In genomic region chr6:122765298-122765956, GRCm38 (mm10) we compare ENCODE assay signal across 9 mouse cellular contexts. TPM values are rescaled to one million over a fixed set of nuclear protein-coding genes. Genes with fewer than 3 reads are reported as not detected.
DNase-seq lines count a peak whose midpoint lies in the region; ATAC-seq and TF ChIP-seq lines count a peak whose summit lies in the region.
"Had no signal": no experiment of that assay in that cellular context is flagged by ENCODE, and none has a peak within 500 bp of the region (broad histone marks: within the 10 kb centered on the region; RNA-seq: fewer than 3 reads in every experiment).

No protein-coding gene starts in this region.

- peak overlapping the region; percentile 58; the same call in 1 of the 2 replicates for H3K9ac ChIP-seq in embryonic facial prominence, embryonic 14.5 days (ENCODE audit: low read depth, low read length)
- peak overlapping the region; percentile 56 for H3K9ac ChIP-seq in intestine, embryonic 16.5 days (ENCODE audit: low read depth, low read length)
- H3K9ac ChIP-seq in neural tube, embryonic 13.5 days, result peak overlapping the region; percentile 84

- peaks cover 3% of the 10 kb centered on the region; the same call in 1 of the 2 replicates for H3K4me1 ChIP-seq in embryonic facial prominence, embryonic 14.5 days (ENCODE audit: control insufficient read depth, insufficient read depth, low read length)
- H3K4me1 ChIP-seq in intestine, embryonic 16.5 days (ENCODE audit: control insufficient read depth, insufficient read depth, low read length), result peaks cover 8% of the 10 kb centered on the region
- peaks cover 38% of the 10 kb centered on the region for H3K4me1 ChIP-seq in neural tube, embryonic 13.5 days (replicated peaks)

- no peaks in the 10 kb centered on the region for H3K9me3 ChIP-seq in embryonic facial prominence, embryonic 14.5 days (ENCODE audit: control insufficient read depth, low read length)
- H3K9me3 ChIP-seq in intestine, embryonic 16.5 days (ENCODE audit: control insufficient read depth, low read length), result no peaks in the 10 kb centered on the region
- H3K9me3 ChIP-seq in neural tube, embryonic 13.5 days, result no peaks in the 10 kb centered on the region

- no peak for TF ChIP-seq CTCF in left cerebral cortex, adult 2 months (IDR thresholded peaks at IDR 0.05)

- ATAC-seq in embryonic facial prominence, embryonic 14.5 days (ENCODE audit: low read depth), result no peak
- ATAC-seq in intestine, embryonic 16.5 days, result no peak
- ATAC-seq in neural tube, embryonic 13.5 days (ENCODE audit: low read depth), result no peak

- H3K4me3 ChIP-seq in left cerebral cortex, adult 2 months, result peak overlapping the region; percentile 53
- peak overlapping the region; percentile 48 for H3K4me3 ChIP-seq in embryonic facial prominence, embryonic 14.5 days (ENCODE audit: low read depth, low read length)
- H3K4me3 ChIP-seq in intestine, embryonic 16.5 days (ENCODE audit: low read length), result peak overlapping the region; percentile 54
- peak overlapping the region; percentile 52 for H3K4me3 ChIP-seq in neural tube, embryonic 13.5 days

- DNase-seq in left cerebral cortex, adult 2 months (ENCODE audit: extremely low spot score in 1 of 2, low spot score in 2 of 2), result no peak
- no peak for DNase-seq in left cerebral cortex, adult 8-10 months (ENCODE audit: low spot score in 2 of 2)
- DNase-seq in embryonic facial prominence, embryonic 14.5 days (ENCODE audit: low spot score), result no peak
- DNase-seq in spleen, adult 18-20 months, result no peak
- no peak for DNase-seq in embryo, embryonic 10 days (ENCODE audit: low spot score)
- no peak for DNase-seq in cerebellum, adult 11-12 months

- no peaks in the 10 kb centered on the region for H3K36me3 ChIP-seq in embryonic facial prominence, embryonic 14.5 days (ENCODE audit: control insufficient read depth, insufficient read depth, low read length)
- no peaks in the 10 kb centered on the region for H3K36me3 ChIP-seq in intestine, embryonic 16.5 days (ENCODE audit: control insufficient read depth, insufficient read depth, low read length)
- H3K36me3 ChIP-seq in neural tube, embryonic 13.5 days, result no peaks in the 10 kb centered on the region

- peak overlapping the region; percentile 93 for H3K27ac ChIP-seq in left cerebral cortex, adult 2 months
- no peak overlapping the region; the same call in 1 of the 2 replicates for H3K27ac ChIP-seq in embryonic facial prominence, embryonic 14.5 days (replicated peaks; ENCODE audit: low read depth, low read length)
- H3K27ac ChIP-seq in intestine, embryonic 16.5 days (ENCODE audit: low read length), result no peak overlapping the region
- H3K27ac ChIP-seq in neural tube, embryonic 13.5 days (replicated peaks), result peak overlapping the region; percentile 92

- peak overlapping the region; percentile 92 for H3K4me2 ChIP-seq in embryonic facial prominence, embryonic 14.5 days (ENCODE audit: low read depth, low read length)
- H3K4me2 ChIP-seq in intestine, embryonic 16.5 days (ENCODE audit: low read depth, low read length), result peak overlapping the region; percentile 97
- peak overlapping the region; percentile 79 for H3K4me2 ChIP-seq in neural tube, embryonic 13.5 days

- H3K27me3 ChIP-seq in embryonic facial prominence, embryonic 14.5 days (replicated peaks; ENCODE audit: control insufficient read depth, insufficient read depth, low read length), result no peaks in the 10 kb centered on the region; the same call in 1 of the 2 replicates
- peaks cover 3% of the 10 kb centered on the region; the same call in 1 of the 2 replicates for H3K27me3 ChIP-seq in intestine, embryonic 16.5 days (replicated peaks; ENCODE audit: control insufficient read depth, insufficient read depth, low read length)
- H3K27me3 ChIP-seq in neural tube, embryonic 13.5 days, result peaks cover 14% of the 10 kb centered on the region

- intact Hi-C loops in left cerebral cortex, adult 2 months (cut with DNase I), result loop anchor here (2.0 kb wide), 2 partner anchors 19 to 35 kb away; partner anchors contain the start of gene Slc2a3

- WGBS in embryonic facial prominence, embryonic 14.5 days, result 5% methylated on average over 9 of the region's 9 CpGs
- WGBS in intestine, embryonic 16.5 days, result 17% methylated on average over 9 of the region's 9 CpGs
- 3% methylated on average over 9 of the region's 9 CpGs for WGBS in neural tube, embryonic 13.5 days

RNA-seq across cellular contexts. Expression of gene Slc2a3, which starts 36.0 kb away (rescaled TPM):
- total RNA-seq in left cerebral cortex, adult 2 months (2021), result 100 to 1,000 TPM; 111 to 128 TPM
- total RNA-seq in left cerebral cortex, adult 8-10 months (2022), result 100 to 1,000 TPM in 3 of 4 experiments, 10 to 100 TPM in 1; 95.5 to 112 (median 107) TPM
- polyA plus RNA-seq in embryonic facial prominence, embryonic 14.5 days (2014; fragmentation: Nextera tagmentation; extraction: Ambion mirVana), result 23.9 and 32.0 TPM in 2 replicates
- 8.9 and 9.5 TPM in 2 replicates for polyA plus RNA-seq in intestine, embryonic 16.5 days (2015; fragmentation: Nextera tagmentation; extraction: Ambion mirVana)
- 22.5 and 27.5 TPM in 2 replicates for polyA plus RNA-seq in neural tube, embryonic 13.5 days (2015; fragmentation: Nextera tagmentation; extraction: Ambion mirVana)

RNA-seq across cellular contexts. Expression of gene Foxj2, which starts 54.3 kb away (rescaled TPM):
- 10 to 100 TPM; 28.4 to 29.2 TPM for total RNA-seq in left cerebral cortex, adult 2 months (2021)
- total RNA-seq in left cerebral cortex, adult 8-10 months (2022), result 10 to 100 TPM; 27.5 to 28.4 (median 28.0) TPM
- 9.0 and 9.7 TPM in 2 replicates for polyA plus RNA-seq in embryonic facial prominence, embryonic 14.5 days (2014; fragmentation: Nextera tagmentation; extraction: Ambion mirVana)
- polyA plus RNA-seq in intestine, embryonic 16.5 days (2015; fragmentation: Nextera tagmentation; extraction: Ambion mirVana), result 3.3 and 3.4 TPM in 2 replicates
- 6.3 and 7.3 TPM in 2 replicates for polyA plus RNA-seq in neural tube, embryonic 13.5 days (2015; fragmentation: Nextera tagmentation; extraction: Ambion mirVana)

RNA-seq across cellular contexts. Expression of gene Nanog, which starts 58.1 kb away (rescaled TPM):
- total RNA-seq in left cerebral cortex, adult 2 months (2021), result not detected
- not detected for total RNA-seq in left cerebral cortex, adult 8-10 months (2022)
- polyA plus RNA-seq in embryonic facial prominence, embryonic 14.5 days (2014; fragmentation: Nextera tagmentation; extraction: Ambion mirVana), result 0.11 and 0.33 TPM in 2 replicates
- 0.06 and 0.18 TPM in 2 replicates for polyA plus RNA-seq in intestine, embryonic 16.5 days (2015; fragmentation: Nextera tagmentation; extraction: Ambion mirVana)
- polyA plus RNA-seq in neural tube, embryonic 13.5 days (2015; fragmentation: Nextera tagmentation; extraction: Ambion mirVana), result 0.15 TPM in 2 replicates
- total RNA-seq: gastrocnemius, postnatal 4 days had no signal

Comparison
In these comparisons a context has a peak if more than half of its experiments do, and no peak if none do; other contexts are left out.
1. H3K27ac ChIP-seq: peak in left cerebral cortex, adult 2 months (single experiment) and neural tube, embryonic 13.5 days (single experiment); none in embryonic facial prominence, embryonic 14.5 days (single experiment) and intestine, embryonic 16.5 days (single experiment).
2. Peak in every context shown above with its lines, with median percentiles within 50 percentile points of each other: H3K4me3 ChIP-seq, H3K4me2 ChIP-seq and H3K9ac ChIP-seq.